Mouse (Mus musculus): ENCODE results near the gene Glis3.

- TF ChIP-seq CTCF (IDR thresholded peaks at IDR 0.05; ENCODE audit: low read depth) (no peak), EP300 (IDR thresholded peaks at IDR 0.05; ENCODE audit: low read depth) (no peak)
Measured at GRCm38 (mm10) chr19:28374524-28374923, 305.4 kb downstream of the Glis3 start.
